Mouse (Mus musculus) hematopoietic stem cell, adult 5-6 weeks (primary cell): ENCODE measurements around the gene Heatr4. TPM values are rescaled to one million over a fixed set of nuclear protein-coding genes. Genes with fewer than 3 reads are reported as not detected.
"Not testable (repeated sequence)": the region's sequence is repeated elsewhere in the genome, so short reads cannot be mapped to it uniquely, and the experiment has no call there.

Source experiments
- ATAC-seq, 2 experiments: fragments of 125-278 bp in 1 of 2; replicated peaks in 1 of 2; 2 replicates each; pipeline ENCODE4 v1.8.0; 2016 to 2017; ENCODE audit warnings: inconsistent platforms in 2 of 2, mild to moderate bottlenecking in 2 of 2, moderate number of reproducible peaks in 2 of 2, low read depth in 1 of 2, moderate TSS enrichment in 1 of 2; ENCODE audit not compliant: low FRiP score in 2 of 2, poor library complexity in 2 of 2, severe bottlenecking in 2 of 2, insufficient read depth in 1 of 2, low TSS enrichment in 1 of 2
- total RNA-seq: library from RNA; stranded (forward); fragments of 172-1452, 232-1000 nt; gene quantifications from 2 replicates; pipeline ENCODE4 v1.2.3, GENCODE M21; 2017

The Heatr4 gene
- total RNA-seq, 1 experiment from 2014 or later: not detected

GRCm38 (mm10) chr12:83950493-83950839, 34.2 kb downstream of the Heatr4 start, which contains the start of gene Riox1:
Gene Riox1 (plus strand): TSS chr12:83950608.
- ATAC-seq: peak; percentile 84 to 95

DNA sequence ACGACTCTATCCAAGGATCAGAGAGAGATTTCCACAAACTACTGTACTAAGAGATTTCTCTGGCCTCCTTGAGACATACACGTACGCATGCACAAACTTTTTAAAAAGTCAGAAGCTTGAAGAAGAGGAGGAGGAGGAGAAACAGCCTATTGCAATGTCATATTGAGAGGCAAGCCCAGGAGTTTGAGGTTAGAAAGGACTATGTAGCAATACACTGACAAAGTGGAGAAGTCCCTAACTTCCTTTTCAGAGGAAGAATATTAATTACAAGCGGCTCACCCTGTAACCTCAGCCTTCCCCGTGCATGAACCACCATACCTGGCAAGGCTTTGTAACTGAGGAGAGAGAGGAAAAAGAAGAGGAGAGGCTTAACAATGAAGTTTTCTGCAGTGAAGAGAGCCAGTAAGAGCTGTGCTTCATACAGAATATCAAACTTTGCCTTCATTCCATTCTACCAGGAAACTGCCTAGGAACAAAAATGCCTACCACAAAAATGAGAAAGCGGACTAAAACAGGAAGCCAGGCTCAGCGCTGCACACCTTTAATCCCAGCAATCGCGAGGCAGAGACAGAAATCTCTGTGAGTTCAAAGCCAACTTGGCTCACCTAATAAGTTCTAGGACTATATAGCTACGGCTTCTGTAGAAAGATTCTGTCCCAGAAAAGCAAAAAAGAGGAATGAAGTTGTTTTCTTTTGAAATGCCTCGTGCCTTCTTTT, 34.7 kb downstream of the Heatr4 start:
- peak in 1 of 2 experiments; percentile 44; a peak in 2 of 4 replicates for ATAC-seq

DNA sequence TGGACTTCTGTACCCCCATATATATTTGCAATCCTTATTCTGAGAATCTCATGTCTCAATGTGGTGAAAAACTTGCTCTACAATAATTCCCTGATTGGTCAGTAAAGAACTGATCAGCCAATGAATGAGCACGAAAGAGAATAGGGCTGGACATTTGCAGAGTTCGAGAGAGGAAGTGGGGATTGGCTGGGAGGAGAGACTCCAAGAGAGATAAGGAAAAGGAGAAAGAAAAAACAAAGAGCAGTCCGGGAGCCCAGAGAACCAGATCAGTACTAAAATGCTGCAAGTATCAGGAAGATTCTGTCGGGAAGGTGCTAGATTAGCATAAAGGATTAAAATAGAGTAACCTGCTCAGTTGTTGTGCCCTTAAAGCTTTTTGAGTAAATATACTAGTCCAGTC, 35.6 kb downstream of the Heatr4 start:
- ATAC-seq: no peak

DNA sequence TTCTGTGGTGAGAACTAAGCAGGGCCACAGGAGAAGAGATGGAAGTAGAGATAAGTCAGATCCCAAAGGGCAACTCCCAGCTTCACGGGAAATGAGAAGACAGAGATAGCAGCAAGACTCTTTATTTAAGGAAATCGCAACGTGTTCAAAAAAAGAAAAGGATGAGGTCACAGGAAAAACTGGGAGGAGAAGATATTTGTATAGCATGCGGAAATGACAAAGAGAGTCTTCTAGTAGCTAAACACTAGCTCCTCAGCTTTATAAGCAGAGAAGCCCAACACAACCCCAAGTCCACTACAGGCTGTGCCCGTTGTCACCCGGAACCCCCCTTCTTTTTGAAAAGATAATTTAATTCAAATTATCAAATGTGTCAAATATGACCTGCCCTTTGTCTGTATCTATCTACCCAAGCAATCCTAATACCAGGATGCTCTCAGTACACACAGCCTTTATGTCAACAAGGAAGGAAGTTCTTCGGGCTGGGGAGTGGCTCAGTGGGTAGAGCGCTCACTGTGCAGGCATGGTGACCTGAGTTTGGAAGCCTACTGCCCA, 37.3 kb downstream of the Heatr4 start:
- no peak for ATAC-seq

GRCm38 (mm10) chr12:83941938-83942337, 42.7 kb downstream of the Heatr4 start:
- ATAC-seq: no peak

DNA sequence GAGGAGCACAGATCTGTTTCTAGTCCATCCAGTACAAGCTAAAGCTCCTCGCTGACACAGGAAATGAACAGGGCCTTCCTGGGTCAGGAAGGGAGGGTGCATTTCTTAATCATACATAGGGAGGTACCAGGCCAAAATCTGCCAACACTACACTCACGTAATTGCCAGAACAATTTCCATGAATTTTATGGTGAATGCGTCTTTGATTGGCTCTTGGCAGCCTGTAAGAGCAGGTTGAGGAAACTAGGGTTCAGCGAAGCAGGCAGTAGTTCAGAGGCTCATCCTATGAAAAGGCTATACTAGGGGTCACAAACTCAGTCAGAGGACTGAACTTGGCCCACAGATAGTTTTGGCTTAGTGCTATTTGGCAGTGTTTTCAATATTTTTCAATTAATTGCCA, 44.6 kb downstream of the Heatr4 start:
- ATAC-seq: no peak

GRCm38 (mm10) chr12:83939332-83939731, 45.3 kb downstream of the Heatr4 start:
- no peak for ATAC-seq

- not testable (repeated sequence) for ATAC-seq
Observed at GRCm38 (mm10) chr12:83938592-83938991, 46.1 kb downstream of the Heatr4 start.

DNA sequence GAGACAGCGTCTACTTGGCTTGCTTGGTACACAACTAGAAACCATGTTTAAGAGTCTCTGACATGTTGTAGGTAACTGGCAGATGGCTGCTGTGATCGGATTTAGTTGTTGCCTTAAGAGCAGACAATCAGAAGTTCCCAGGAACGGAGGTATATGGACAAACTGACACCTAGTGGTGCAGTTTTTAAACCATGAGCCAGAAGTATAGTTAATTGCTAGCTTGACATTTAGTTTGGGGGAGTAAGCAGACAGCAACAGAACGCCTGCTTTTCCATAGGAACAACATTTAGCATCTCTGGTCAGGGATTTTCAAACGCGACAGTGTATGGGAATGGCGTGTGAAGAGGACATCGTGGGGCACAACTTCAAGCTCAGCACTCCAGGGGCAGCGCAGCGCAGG, 47.1 kb downstream of the Heatr4 start:
- ATAC-seq: no peak

DNA sequence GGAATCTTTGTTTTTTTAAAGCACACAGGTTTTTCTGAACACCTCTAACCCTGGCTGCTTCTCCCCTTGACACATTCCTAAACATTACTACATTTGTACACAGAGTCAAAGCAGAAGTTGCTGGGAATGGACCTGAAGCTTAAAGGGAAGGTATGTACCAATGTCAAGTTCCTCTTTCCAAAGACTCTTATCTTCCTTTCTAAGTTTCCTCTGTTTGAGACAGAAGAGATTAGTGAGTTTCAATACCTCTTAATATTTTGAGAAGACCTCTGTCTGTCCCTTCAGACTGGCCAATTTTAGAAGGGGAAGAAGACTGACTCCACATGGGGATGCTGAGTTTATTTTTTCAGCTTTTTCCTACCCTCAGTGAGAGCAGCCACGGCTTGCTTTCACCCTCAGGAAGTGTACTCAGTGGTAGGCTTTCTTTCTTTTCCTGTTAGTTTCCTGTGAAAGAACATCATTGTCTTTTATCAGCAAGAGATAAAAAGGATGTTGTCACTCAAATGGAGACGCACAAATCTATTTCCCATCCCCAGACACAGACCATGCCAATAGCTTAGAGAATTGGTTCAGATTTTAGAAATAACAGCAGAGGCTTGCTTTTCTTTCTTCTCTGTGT, 55.4 kb downstream of the Heatr4 start:
- ATAC-seq: peak; percentile 78 to 88; a peak in 3 of 4 replicates

- ATAC-seq: peak; percentile 53 to 57; a peak in 2 of 4 replicates
Observed at GRCm38 (mm10) chr12:83927747-83928146, 56.9 kb downstream of the Heatr4 start.

DNA sequence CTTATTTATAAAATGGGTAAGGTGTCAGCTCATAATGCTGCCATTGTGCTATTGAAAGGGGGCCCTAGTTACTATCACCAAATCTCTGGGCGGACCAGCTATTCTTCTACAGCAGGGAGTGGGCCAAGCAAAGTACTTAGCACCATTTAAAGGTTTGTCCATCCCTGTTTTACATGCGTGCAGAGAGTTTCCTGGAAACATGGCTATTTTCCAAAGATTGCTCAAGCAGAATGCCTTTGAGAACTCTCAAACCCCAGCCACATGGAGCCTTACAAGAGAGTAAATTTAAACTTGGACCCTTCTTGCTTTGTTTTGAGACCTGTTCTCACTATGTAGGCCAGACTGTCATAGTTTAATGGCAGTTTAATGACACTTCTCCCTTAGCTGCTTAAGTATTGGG, 58.6 kb downstream of the Heatr4 start:
- ATAC-seq: no peak

- ATAC-seq: no peak
Observed at GRCm38 (mm10) chr12:83925160-83925703, 59.4 kb downstream of the Heatr4 start.

GRCm38 (mm10) chr12:83924332-83924731, 60.3 kb downstream of the Heatr4 start:
- ATAC-seq: no peak

DNA sequence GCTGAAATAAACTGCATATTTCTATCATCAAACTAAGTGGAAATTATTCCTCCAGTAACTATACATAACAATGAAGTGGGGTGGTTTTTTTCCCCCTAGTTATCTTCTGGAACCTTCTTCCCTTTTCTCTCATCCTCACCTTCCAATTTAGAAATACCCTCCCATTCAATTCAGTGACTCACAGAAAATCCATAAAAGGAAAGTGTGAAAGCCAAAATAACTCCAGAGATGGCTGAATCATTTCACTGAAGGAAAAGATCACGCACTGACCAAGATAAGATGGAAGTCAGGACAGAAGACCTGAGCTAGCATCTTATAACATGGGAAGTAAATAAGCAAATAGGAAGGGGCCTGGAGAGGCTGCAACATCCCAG, 61.2 kb downstream of the Heatr4 start:
- no peak for ATAC-seq

DNA sequence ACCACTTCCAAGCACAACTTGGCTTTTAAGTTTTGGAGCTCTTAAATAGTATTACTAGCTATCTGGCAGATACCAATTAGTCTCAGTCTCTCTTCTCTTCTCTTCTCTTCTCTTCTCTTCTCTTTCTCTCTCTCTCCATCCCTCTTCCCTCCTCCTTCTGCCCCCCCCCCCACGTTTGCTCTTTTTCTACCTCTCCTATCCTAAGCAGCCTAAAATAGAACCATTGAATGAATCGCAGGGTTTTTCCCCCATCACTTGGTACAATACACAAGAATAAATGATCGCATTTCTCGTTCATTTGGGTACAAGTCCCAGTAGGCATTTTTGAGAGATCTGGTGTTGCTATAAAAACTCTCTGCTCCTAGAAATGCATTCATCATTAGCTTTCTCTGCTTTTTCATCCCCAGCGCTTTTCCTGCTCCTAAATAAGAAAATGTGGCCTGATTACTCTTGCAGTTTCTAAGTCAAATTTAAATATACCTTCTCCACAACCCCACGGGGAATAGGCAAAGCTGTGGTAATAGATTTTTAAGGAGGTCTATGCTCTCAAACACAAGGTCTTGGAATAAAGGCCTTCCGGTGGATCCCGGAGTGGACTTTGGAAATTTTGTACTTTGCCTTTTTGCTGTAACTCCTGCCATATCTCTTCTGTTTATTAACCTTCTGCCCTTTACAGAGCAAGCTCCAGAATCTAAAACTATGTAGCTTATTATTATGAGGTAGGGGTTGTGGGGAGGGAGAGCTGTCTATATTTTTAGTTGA, 61.7 kb downstream of the Heatr4 start:
- no peak for ATAC-seq

- peak; percentile 99 to 100 for ATAC-seq
Observed at GRCm38 (mm10) chr12:83921535-83922381, 62.9 kb downstream of the Heatr4 start, which contains the start of gene Numb. Gene Numb (minus strand): TSS chr12:83921934.
